Mouse (Mus musculus): ENCODE measurements around the gene Trappc3.

The Trappc3 gene

GRCm38 (mm10) chr4:126278565-126278915 is 16.4 kb downstream of the Trappc3 start:
- DNase-seq (ENCODE audit: low read depth, low spot score): no peak

- DNase-seq (ENCODE audit: low read depth, low spot score): no peak
Observed at GRCm38 (mm10) chr4:126278961-126279360, 16.8 kb downstream of the Trappc3 start.

- no peak for DNase-seq (ENCODE audit: low read depth, low spot score)
Observed at GRCm38 (mm10) chr4:126281706-126282105, 19.6 kb downstream of the Trappc3 start.

GRCm38 (mm10) chr4:126283582-126283981 is 21.5 kb downstream of the Trappc3 start:
- DNase-seq (ENCODE audit: low read depth, low spot score): no peak

GRCm38 (mm10) chr4:126286492-126286891 is 24.4 kb downstream of the Trappc3 start, which contains the start of gene Col8a2:
Gene Col8a2 (plus strand): TSS chr4:126286793.
- no peak for DNase-seq (ENCODE audit: low read depth, low spot score)

GRCm38 (mm10) chr4:126287302-126287995 is 25.3 kb downstream of the Trappc3 start:
- no peak for DNase-seq (ENCODE audit: low read depth, low spot score)

GRCm38 (mm10) chr4:126288085-126288666 is 26.1 kb downstream of the Trappc3 start:
- DNase-seq (ENCODE audit: low read depth, low spot score): no peak

- DNase-seq (ENCODE audit: low read depth, low spot score): no peak
Observed at GRCm38 (mm10) chr4:126290314-126290713, 28.2 kb downstream of the Trappc3 start.

- peak; percentile 48 for DNase-seq (ENCODE audit: low read depth, low spot score)
Observed at GRCm38 (mm10) chr4:126291196-126291595, 29.1 kb downstream of the Trappc3 start.

GRCm38 (mm10) chr4:126295152-126295551 is 33.0 kb downstream of the Trappc3 start:
- no peak for DNase-seq (ENCODE audit: low read depth, low spot score)

GRCm38 (mm10) chr4:126295937-126296336 is 33.8 kb downstream of the Trappc3 start:
- DNase-seq (ENCODE audit: low read depth, low spot score): no peak

- DNase-seq (ENCODE audit: low read depth, low spot score): no peak
Observed at GRCm38 (mm10) chr4:126296617-126297101, 34.5 kb downstream of the Trappc3 start.

GRCm38 (mm10) chr4:126300916-126301583 is 38.9 kb downstream of the Trappc3 start:
- DNase-seq (ENCODE audit: low read depth, low spot score): peak; percentile 93

GRCm38 (mm10) chr4:126301584-126302309 is 39.6 kb downstream of the Trappc3 start:
- peak; percentile 86 for DNase-seq (ENCODE audit: low read depth, low spot score)

GRCm38 (mm10) chr4:126303877-126304276 is 41.8 kb downstream of the Trappc3 start:
- DNase-seq (ENCODE audit: low read depth, low spot score): no peak

GRCm38 (mm10) chr4:126305428-126305827 is 43.3 kb downstream of the Trappc3 start:
- DNase-seq (ENCODE audit: low read depth, low spot score): no peak

- DNase-seq (ENCODE audit: low read depth, low spot score): no peak
Observed at GRCm38 (mm10) chr4:126306058-126306457, 43.9 kb downstream of the Trappc3 start.

- no peak for DNase-seq (ENCODE audit: low read depth, low spot score)
Observed at GRCm38 (mm10) chr4:126306827-126307226, 44.7 kb downstream of the Trappc3 start.

- no peak for DNase-seq (ENCODE audit: low read depth, low spot score)
Observed at GRCm38 (mm10) chr4:126309211-126309921, 47.2 kb downstream of the Trappc3 start.

- DNase-seq (ENCODE audit: low read depth, low spot score): peak; percentile 90
Observed at GRCm38 (mm10) chr4:126309922-126310309, 47.8 kb downstream of the Trappc3 start.

- no peak for DNase-seq (ENCODE audit: low read depth, low spot score)
Observed at GRCm38 (mm10) chr4:126310344-126310743, 48.2 kb downstream of the Trappc3 start.
